Mouse (Mus musculus) kidney, embryonic 16.5 days (tissue): Measurements from ENCODE around the gene Tom1. TPM values are rescaled to one million over a fixed set of nuclear protein-coding genes. Genes with fewer than 3 reads are reported as not detected.

Experiments
- ATAC-seq: fragments of 200-750 bp; cut with Nextera tagmentation; 2 replicates; pipeline ENCODE4 v1.8.0; 2017; ENCODE audit warnings: moderate TSS enrichment; ENCODE audit not compliant: low FRiP score, low TSS enrichment
- H3K27ac ChIP-seq: fragments of 300-500 bp; sonication (generic); 2 replicates; pipeline ENCODE4 v1.5.1; 2014; ENCODE audit warnings: low read length
- H3K27me3 ChIP-seq: fragments of 300-500 bp; sonication (generic); 2 replicates; pipeline ENCODE4 v1.6.1; 2014; ENCODE audit warnings: low read length, control low read depth, mixed read lengths; ENCODE audit not compliant: insufficient read depth
- H3K36me3 ChIP-seq: fragments of 300-500 bp; sonication (generic); 2 replicates; pipeline ENCODE4 v1.6.1; 2014; ENCODE audit warnings: low read length, control low read depth, mixed read lengths; ENCODE audit not compliant: insufficient read depth
- H3K4me1 ChIP-seq: fragments of 300-500 bp; sonication (generic); 2 replicates; pipeline ENCODE4 v1.6.1; 2014; ENCODE audit warnings: low read length, control low read depth, mixed read lengths; ENCODE audit not compliant: insufficient read depth
- H3K4me2 ChIP-seq: fragments of 300-500 bp; sonication (generic); replicated peaks from 2 replicates; pipeline ENCODE4 v1.6.1; 2014; ENCODE audit warnings: low read depth, low read length
- H3K4me3 ChIP-seq: fragments of 300-500 bp; sonication (generic); 2 replicates; pipeline ENCODE4 v1.5.1; 2014; ENCODE audit warnings: mild to moderate bottlenecking, low read length
- H3K9ac ChIP-seq: fragments of 300-500 bp; sonication (generic); replicated peaks from 2 replicates; pipeline ENCODE4 v1.6.1; 2014; ENCODE audit warnings: low read length
- H3K9me3 ChIP-seq: fragments of 300-500 bp; sonication (generic); 2 replicates; pipeline ENCODE4 v1.6.1; 2016; ENCODE audit warnings: low read length, control low read depth
- WGBS: fragments of 180-500 bp; shearing (Covaris S2); extraction: QIAGEN DNeasy Blood & Tissue Kit; methylation state at CpG from one replicate; pipeline ENCODE4 v1.1.7; 2014; 5-methylcytosine and 5-hydroxymethylcytosine counted together
- polyA plus RNA-seq: library from polyadenylated mRNA; unstranded; fragments of >200 nt; fragmentation: Nextera tagmentation; extraction: Ambion mirVana; gene quantifications from 2 replicates; pipeline ENCODE4 v1.2.1, GENCODE M21; 2015

Gene Tom1
- polyA plus RNA-seq, 1 experiment from 2014 or later = 35.7 TPM

DNA sequence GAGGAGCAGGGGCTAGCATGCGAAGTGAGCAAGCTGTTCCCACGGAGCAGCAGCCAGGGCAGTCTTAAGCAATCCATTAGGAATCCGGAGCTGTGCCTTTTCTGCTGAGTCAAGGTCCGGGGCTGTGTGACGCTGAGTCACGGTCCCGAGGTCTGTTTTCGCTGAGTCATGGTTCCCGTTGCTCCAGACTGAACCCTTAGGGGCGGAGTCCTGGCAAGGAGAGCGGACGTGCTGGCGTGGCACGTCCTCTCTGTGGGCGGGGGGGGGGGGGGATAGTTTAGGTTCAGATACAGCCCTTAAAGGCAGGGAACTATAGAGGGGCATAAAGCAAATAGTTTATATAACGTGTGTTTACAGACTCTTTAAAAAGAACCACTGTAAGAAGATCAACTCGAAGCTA lies 50.3 kb downstream of the Tom1 start:
- 3% methylated on average over 15 of the region's 17 CpGs for WGBS
- H3K4me2 ChIP-seq = peak overlapping the region; percentile 51
- peak; percentile 97 for ATAC-seq
- no peak overlapping the region for H3K27ac ChIP-seq
- H3K27me3 ChIP-seq = no peaks in the 10 kb centered on the region
- peaks cover 10% of the 10 kb centered on the region for H3K4me1 ChIP-seq
- no peaks in the 10 kb centered on the region for H3K9me3 ChIP-seq
- H3K36me3 ChIP-seq = no peaks in the 10 kb centered on the region
- peak overlapping the region; percentile 38 for H3K4me3 ChIP-seq
- 0 out of 2 replicates have a peak overlapping the region, but pooled peaks have one; percentile 20 for H3K9ac ChIP-seq

DNA sequence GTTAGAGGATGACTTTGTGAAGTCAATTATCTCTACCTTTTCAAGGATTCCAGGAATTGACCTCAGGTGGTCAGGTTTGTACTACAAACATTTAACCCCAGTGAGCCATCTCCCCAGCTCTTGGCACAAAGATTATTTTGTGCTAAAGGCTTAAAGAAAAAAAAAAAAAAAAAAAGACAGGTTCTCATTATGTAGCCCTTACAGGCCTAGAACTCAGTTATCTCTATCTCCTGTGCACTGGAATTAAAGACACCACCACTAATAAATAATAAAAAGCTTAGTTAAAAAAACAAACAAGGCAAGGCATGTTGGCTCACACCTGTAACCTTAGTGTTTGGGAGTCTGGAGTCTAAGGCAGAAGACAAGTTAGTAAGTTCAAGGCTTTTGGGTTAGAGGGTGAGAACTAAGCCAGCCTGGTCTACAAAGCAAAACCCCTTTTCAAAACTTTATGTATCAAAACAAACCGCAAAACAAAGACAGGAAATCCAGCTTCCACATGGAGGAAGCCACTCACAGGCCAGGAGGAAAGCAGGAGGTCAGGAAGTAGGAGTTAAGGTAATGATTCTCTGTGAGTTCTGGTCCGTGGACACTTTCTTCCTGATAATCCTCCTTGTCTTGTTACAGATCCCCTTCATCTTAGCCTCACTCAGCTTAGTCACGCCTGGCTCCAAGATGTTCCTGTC lies 51.0 kb downstream of the Tom1 start:
- Histone ChIP-seq H3K9me3 (no peaks in the 10 kb centered on the region), H3K27me3 (no peaks in the 10 kb centered on the region), H3K27ac (peak overlapping the region; percentile 24), H3K4me2 (no peak overlapping the region), H3K36me3 (no peaks in the 10 kb centered on the region), H3K9ac (no peak overlapping the region), H3K4me3 (no peak overlapping the region), H3K4me1 (peaks cover 17% of the 10 kb centered on the region)
- 72% methylated on average over 3 of the region's 3 CpGs for WGBS
- no peak for ATAC-seq

DNA sequence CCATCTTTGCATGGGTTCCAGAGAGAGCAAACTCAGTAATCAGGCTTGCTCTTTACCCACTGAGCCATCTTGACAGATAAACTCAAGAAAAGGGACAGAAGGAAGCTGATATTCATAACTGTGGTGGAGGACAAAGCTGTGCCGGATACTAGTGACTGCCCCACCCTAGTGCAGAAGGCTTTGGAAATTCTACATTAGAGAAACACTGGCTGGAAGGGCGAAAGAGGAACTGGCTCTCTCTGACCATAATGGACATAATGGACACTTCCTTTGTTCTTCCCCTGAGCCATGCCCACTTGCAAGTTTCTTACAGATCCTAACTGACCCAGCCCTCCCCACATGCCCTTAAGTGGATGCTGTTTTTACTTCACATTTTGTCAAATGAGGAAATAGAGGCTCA lies 52.5 kb downstream of the Tom1 start:
- no peaks in the 10 kb centered on the region for H3K9me3 ChIP-seq
- no peak overlapping the region for H3K27ac ChIP-seq
- no peaks in the 10 kb centered on the region for H3K36me3 ChIP-seq
- H3K4me3 ChIP-seq = no peak overlapping the region
- peaks cover 24% of the 10 kb centered on the region for H3K4me1 ChIP-seq
- H3K27me3 ChIP-seq = no peaks in the 10 kb centered on the region
- no peak overlapping the region for H3K4me2 ChIP-seq
- no peak overlapping the region for H3K9ac ChIP-seq
- WGBS = 89% methylated on average over 2 of the region's 2 CpGs
- no peak for ATAC-seq

DNA sequence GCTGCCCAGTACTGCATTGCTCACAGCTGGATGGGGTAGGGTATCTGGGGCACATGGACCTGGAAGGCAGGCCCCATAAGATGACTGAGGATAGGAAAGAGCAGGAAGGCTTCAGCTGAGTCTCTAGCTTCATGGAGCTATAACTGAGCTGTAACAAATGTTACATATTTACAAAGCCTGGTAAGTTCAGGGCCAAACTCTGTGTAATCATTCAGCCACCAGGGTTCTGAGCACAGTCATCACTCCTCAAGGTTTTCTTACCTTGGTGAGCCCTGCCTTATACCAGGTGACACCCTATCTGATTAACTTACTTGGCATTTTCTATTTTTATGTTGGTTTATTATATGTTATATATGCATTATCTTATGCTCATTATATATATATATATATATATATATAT lies 53.6 kb downstream of the Tom1 start:
- Histone ChIP-seq H3K27me3 (no peaks in the 10 kb centered on the region), H3K9me3 (no peaks in the 10 kb centered on the region), H3K36me3 (no peaks in the 10 kb centered on the region), H3K27ac (no peak overlapping the region), H3K4me1 (peaks cover 24% of the 10 kb centered on the region), H3K4me3 (no peak overlapping the region), H3K4me2 (no peak overlapping the region), H3K9ac (no peak overlapping the region)
- no peak for ATAC-seq

DNA sequence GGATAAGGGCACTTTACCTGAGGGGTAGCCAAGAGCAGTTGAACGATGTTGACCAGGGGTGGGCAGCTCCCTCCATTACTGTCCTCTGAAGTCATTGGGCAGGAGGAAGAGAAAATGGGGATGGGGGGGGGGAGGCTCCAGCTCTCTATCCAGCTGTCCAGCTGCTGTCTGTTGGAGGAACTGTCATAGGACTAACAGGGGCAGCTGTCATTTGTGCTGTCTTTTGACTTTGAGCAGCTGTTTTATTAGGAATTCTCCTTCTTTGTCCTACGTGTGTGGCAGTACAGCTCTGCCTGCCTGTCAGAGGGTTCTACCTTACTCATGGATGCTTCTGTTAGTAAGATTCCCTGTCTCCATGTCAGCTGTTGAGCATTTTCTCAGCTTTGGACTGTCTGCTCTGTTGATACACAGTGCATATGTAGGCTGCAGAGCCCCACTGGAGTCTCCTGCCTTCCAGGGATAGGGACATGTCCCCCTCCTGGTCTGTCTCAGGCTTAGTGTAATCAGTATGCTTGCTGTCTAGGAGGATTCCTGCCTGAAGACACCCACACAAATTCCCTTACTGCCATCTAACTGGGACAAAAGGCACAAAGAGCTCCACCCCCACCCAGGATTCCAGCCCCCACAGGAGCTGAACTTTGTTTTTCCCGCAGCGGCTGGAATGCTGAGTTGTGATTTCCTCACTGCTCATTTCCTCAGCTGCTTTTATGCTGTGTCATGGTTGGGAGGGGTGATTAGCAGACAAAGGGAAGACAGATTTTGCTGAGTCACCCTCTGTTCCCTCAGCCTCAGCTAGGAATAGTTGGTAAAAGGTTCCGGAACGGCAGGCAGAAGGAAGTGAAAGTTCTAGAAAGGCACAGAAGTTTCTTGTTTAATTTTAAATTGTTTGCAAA lies 55.7 kb downstream of the Tom1 start:
- Histone ChIP-seq H3K27ac (peak overlapping the region; percentile 91), H3K4me1 (peaks cover 28% of the 10 kb centered on the region), H3K27me3 (no peaks in the 10 kb centered on the region), H3K4me3 (peak overlapping the region; percentile 25), H3K4me2 (peak overlapping the region; percentile 41), H3K9ac (peak overlapping the region; percentile 49), H3K9me3 (no peaks in the 10 kb centered on the region), H3K36me3 (no peaks in the 10 kb centered on the region)
- WGBS = 13% methylated on average over 6 of the region's 6 CpGs
- ATAC-seq = peak; percentile 53; the same call in 1 of the 2 replicates

DNA sequence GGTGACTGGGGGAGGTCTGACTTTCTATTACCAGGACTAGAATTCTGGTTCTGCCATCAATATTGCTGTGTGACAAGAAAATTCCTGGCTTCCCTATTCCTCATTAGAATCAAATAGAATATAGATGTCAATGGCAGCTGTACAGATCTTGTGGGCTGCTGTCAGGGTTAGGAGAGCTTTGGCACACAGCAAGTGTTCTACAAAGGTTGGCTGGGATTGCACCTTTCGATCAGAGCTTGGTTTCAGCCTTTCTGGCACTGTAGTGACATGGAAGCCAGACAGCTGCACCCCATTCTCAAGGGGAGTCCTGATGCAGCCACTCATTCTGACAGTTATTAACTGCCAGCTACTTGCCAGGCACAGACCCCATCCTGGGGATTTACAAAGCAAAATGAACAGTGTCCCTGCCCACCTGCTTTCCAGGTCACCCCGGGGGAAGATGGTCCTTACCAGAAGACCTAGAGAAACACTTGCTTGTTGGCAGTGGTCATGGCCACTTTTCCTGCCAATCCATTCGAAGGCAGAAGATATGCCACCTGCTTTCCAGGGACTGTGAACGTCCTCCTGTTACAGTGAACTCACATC lies 57.4 kb downstream of the Tom1 start:
- H3K27ac ChIP-seq = no peak overlapping the region
- H3K4me1 ChIP-seq = peaks cover 25% of the 10 kb centered on the region
- H3K9me3 ChIP-seq = no peaks in the 10 kb centered on the region
- H3K4me3 ChIP-seq = no peak overlapping the region
- H3K9ac ChIP-seq = no peak overlapping the region
- WGBS = 87% methylated on average over 4 of the region's 4 CpGs
- no peaks in the 10 kb centered on the region for H3K36me3 ChIP-seq
- no peak for ATAC-seq
- H3K4me2 ChIP-seq = no peak overlapping the region
- H3K27me3 ChIP-seq = no peaks in the 10 kb centered on the region

DNA sequence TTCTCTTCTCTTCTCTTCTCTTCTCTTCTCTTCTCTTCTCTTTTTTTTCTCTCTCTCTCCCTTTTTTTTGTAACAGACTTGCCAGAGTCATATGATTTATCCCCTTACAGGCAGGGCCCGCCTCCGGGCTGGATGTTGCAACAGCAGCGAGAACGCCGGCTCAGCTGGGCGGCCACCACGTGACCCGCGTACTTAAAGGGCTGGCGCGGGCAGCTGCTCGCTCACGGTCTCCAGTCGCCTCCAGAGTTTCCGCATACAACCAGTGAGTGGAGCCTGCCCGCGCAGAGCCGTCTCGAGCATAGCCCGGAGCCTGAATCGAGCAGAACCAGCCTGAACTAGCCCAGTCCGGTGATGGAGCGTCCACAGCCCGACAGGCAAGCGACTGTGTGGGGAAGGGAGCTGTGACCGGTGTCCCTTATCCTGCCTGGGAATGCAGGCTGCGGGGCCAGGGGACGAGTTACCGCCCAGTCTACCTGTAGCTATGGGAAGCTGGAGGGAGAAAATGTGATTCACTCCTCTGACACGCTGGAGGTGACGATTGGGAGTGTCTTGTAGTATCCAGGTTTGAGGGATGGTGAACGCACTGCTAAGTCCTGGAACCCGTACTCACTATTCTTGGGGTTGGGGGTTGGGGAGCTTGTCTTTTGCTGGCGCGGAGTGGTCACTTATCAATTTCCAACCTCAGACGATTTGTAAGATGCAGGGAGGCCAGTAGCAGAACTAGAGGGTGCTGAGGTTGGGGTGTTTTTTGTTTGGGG lies 60.1 kb downstream of the Tom1 start, which contains the start of gene Hmox1:
Gene Hmox1, plus strand, starts transcription at position 223 of the 758 bp plus-strand sequence.
- under 1% methylated on average over 36 of the region's 36 CpGs for WGBS
- Histone ChIP-seq H3K27ac (peak within 1 kb of the TSS; percentile 70), H3K27me3 (no peaks in the 10 kb centered on the region), H3K4me3 (peak within 1 kb of the TSS; percentile 68), H3K4me1 (peaks cover 25% of the 10 kb centered on the region), H3K9me3 (no peaks in the 10 kb centered on the region), H3K9ac (peak within 1 kb of the TSS; percentile 80), H3K4me2 (peak within 1 kb of the TSS; percentile 66), H3K36me3 (peaks cover 10% of the 10 kb centered on the region; the same call in 1 of the 2 replicates)
- ATAC-seq = peak; percentile 93

DNA sequence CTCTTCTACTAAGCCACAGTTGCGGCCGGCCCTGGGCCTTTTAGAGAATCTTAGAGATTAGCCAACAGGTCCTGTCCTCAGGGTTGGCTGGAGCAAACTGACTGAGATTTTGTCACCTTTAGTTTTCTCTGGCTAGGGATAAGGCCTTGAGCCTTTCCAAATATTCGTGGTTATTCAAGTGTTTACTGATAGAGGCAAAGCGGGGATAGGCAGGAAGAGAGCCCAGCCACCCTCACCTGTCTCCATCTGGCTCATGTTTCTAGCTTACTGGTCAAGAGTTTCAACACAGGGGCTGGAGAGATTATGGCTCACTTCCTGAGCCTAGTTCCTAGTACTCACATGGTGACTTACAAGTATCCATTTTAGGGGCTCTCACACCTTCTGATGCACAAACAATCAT lies 69.5 kb downstream of the Tom1 start:
- no peak overlapping the region for H3K27ac ChIP-seq
- H3K4me2 ChIP-seq = no peak overlapping the region
- no peak overlapping the region for H3K9ac ChIP-seq
- H3K27me3 ChIP-seq = no peaks in the 10 kb centered on the region
- 87% methylated on average over 4 of the region's 4 CpGs for WGBS
- H3K4me3 ChIP-seq = no peak overlapping the region
- H3K9me3 ChIP-seq = no peaks in the 10 kb centered on the region
- H3K36me3 ChIP-seq = no peaks in the 10 kb centered on the region
- no peaks in the 10 kb centered on the region for H3K4me1 ChIP-seq
- ATAC-seq = no peak

DNA sequence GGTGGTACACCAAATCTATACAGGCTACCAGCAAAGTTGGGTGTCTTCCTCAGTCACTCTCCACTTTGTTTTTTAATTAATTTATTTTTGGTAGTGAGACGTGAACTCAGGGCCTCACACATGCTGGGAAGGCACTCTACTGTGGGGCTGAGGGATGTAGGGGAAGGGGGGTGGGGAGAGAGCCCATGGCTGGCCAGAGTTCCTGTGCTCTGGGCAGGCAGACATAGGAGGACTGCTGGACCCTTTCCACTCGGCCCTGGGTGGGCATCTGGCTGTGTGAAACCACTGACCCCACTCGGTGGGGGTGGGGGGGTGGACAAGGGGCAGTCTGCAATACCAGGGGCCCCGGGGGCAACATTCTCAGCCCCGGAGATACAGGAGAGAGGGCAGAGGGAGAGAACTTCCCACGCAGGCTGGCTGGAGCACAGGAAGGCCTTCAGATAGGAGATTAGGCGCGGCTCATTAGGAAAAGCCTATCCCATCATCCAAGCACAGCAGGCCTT lies 69.9 kb downstream of the Tom1 start:
- Histone ChIP-seq H3K27me3 (no peaks in the 10 kb centered on the region), H3K9me3 (no peaks in the 10 kb centered on the region), H3K36me3 (no peaks in the 10 kb centered on the region), H3K4me3 (no peak overlapping the region), H3K9ac (peak overlapping the region; percentile 45), H3K4me2 (no peak overlapping the region), H3K27ac (no peak overlapping the region), H3K4me1 (no peaks in the 10 kb centered on the region)
- no peak for ATAC-seq
- WGBS = 28% methylated on average over 8 of the region's 8 CpGs
